Mouse (Mus musculus) limb, embryonic 10.5 days (tissue): ENCODE measurements around the gene Mup1. TPM values are rescaled to one million over a fixed set of nuclear protein-coding genes. Genes with fewer than 3 reads are reported as not detected.
"Not testable (repeated sequence)": the region's sequence is repeated elsewhere in the genome, so short reads cannot be mapped to it uniquely, and the experiment has no call there.

ENCODE experiments used
- DNase-seq: peaks from one replicate; pipeline ENCODE4 v3.0.0-alpha.2; 2017; ENCODE audit warnings: low spot score
- H3K27ac ChIP-seq: fragments of 300-500 bp; sonication (generic); 2 replicates; pipeline ENCODE4 v1.5.1; 2016; ENCODE audit warnings: mild to moderate bottlenecking
- H3K27me3 ChIP-seq: fragments of 300-500 bp; sonication (generic); 2 replicates; pipeline ENCODE4 v1.6.1; 2016; ENCODE audit warnings: low read depth, mild to moderate bottlenecking; ENCODE audit not compliant: poor library complexity, severe bottlenecking
- H3K36me3 ChIP-seq: fragments of 300-500 bp; sonication (generic); 2 replicates; pipeline ENCODE4 v1.6.1; 2016; ENCODE audit warnings: mild to moderate bottlenecking, moderate library complexity
- H3K4me1 ChIP-seq: fragments of 300-500 bp; sonication (generic); 2 replicates; pipeline ENCODE4 v1.6.1; 2016
- H3K4me3 ChIP-seq: fragments of 300-500 bp; sonication (generic); 2 replicates; pipeline ENCODE4 v1.5.1; 2016; ENCODE audit warnings: mild to moderate bottlenecking, moderate library complexity
- H3K9me3 ChIP-seq: fragments of 300-500 bp; sonication (generic); replicated peaks from 2 replicates; pipeline ENCODE4 v1.6.1; 2016; ENCODE audit warnings: mild to moderate bottlenecking
- WGBS: fragments of 180-500 bp; shearing (Covaris S2); methylation state at CpG from one replicate; pipeline ENCODE4 v1.1.7; 2016; 5-methylcytosine and 5-hydroxymethylcytosine counted together
- polyA plus RNA-seq: library from polyadenylated mRNA; unstranded; fragments of >200 nt; fragmentation: Nextera tagmentation; extraction: Ambion mirVana; gene quantifications from 2 replicates; pipeline ENCODE4 v1.2.1, GENCODE M21; 2016

Gene Mup1
- polyA plus RNA-seq: 0.20 and 0.26 TPM in 2 replicates

DNA sequence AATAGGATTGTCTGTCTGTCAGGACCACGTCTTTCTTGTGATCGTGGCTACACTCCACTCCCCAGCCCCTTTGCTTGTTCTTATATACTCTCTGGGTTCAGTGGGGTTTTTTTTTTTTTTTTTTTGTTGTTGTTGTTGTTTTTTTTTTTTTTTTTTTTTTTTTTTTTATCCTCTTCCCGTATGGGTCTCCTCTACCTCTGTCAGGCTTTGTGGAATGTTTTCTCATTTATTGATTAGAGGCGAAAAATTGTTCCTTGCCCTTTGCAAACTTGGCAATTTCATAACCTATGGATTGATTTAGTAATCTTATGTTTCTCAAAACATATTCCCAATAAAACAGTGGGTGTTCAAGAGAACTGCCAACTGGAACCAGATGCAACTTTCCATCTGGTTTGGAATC is at the start of gene Mup1:
Gene Mup1 (minus strand): TSS at position 101 of the 400 bp plus-strand sequence.
- H3K36me3 ChIP-seq, H3K4me3 ChIP-seq, DNase-seq, H3K4me1 ChIP-seq, H3K27ac ChIP-seq, H3K9me3 ChIP-seq, H3K27me3 ChIP-seq: not testable (repeated sequence)
- WGBS: 90% methylated on average over 2 of the region's 4 CpGs

Other genes starting within 250 kb of the Mup1 start
- gene Mup9, start 80.0 kb downstream of the Mup1 start, polyA plus RNA-seq: 2.2 and 2.6 TPM in 2 replicates
- gene Mup10, start 80.2 kb upstream of the Mup1 start, polyA plus RNA-seq: 0.56 and 2.1 TPM in 2 replicates
- gene Mup11, start 160.5 kb upstream of the Mup1 start, polyA plus RNA-seq: not detected in 2 replicates
- 0.26 TPM in 1 of 2 replicates, not detected in the other for gene Mup12, start 239.4 kb upstream of the Mup1 start, polyA plus RNA-seq